Mouse (Mus musculus) midbrain, embryonic 13.5 days (tissue): ENCODE measurements around the gene Tfrc. TPM values are rescaled to one million over a fixed set of nuclear protein-coding genes. Genes with fewer than 3 reads are reported as not detected.
A peak's percentile ranks its signal among the peaks of the same experiment; 100 is the strongest.

Experiments
- ATAC-seq: fragments of 200-750 bp; cut with Nextera tagmentation; 2 replicates; pipeline ENCODE4 v1.8.0; 2017; ENCODE audit warnings: mild to moderate bottlenecking, moderate TSS enrichment, moderate library complexity
- H3K27ac ChIP-seq: fragments of 300-500 bp; sonication (generic); 2 replicates; pipeline ENCODE4 v1.5.1; 2015; ENCODE audit warnings: inconsistent platforms, mild to moderate bottlenecking, moderate library complexity
- H3K27me3 ChIP-seq: fragments of 300-500 bp; sonication (generic); 2 replicates; pipeline ENCODE4 v1.6.1; 2015; ENCODE audit warnings: mild to moderate bottlenecking, inconsistent platforms
- H3K36me3 ChIP-seq: fragments of 300-500 bp; sonication (generic); 2 replicates; pipeline ENCODE4 v1.6.1; 2015; ENCODE audit warnings: mild to moderate bottlenecking, inconsistent platforms
- H3K4me1 ChIP-seq: fragments of 300-500 bp; sonication (generic); replicated peaks from 2 replicates; pipeline ENCODE4 v1.6.1; 2015; ENCODE audit warnings: inconsistent platforms
- H3K4me2 ChIP-seq: fragments of 300-500 bp; sonication (generic); replicated peaks from 2 replicates; pipeline ENCODE4 v1.6.1; 2015; ENCODE audit warnings: moderate library complexity, mild to moderate bottlenecking, inconsistent platforms
- H3K4me3 ChIP-seq: fragments of 300-500 bp; sonication (generic); replicated peaks from 2 replicates; pipeline ENCODE4 v1.5.1; 2015; ENCODE audit warnings: mild to moderate bottlenecking, inconsistent platforms
- H3K9ac ChIP-seq: fragments of 300-500 bp; sonication (generic); replicated peaks from 2 replicates; pipeline ENCODE4 v1.6.1; 2015; ENCODE audit warnings: mild to moderate bottlenecking, inconsistent platforms
- H3K9me3 ChIP-seq: fragments of 300-500 bp; sonication (generic); 2 replicates; pipeline ENCODE4 v1.6.1; 2016; ENCODE audit warnings: mild to moderate bottlenecking, inconsistent platforms
- WGBS: fragments of 180-500 bp; shearing (Covaris S2); methylation state at CpG from one replicate; pipeline ENCODE4 v1.1.7; 2015; 5-methylcytosine and 5-hydroxymethylcytosine counted together
- polyA plus RNA-seq: library from polyadenylated mRNA; unstranded; fragments of >200 nt; fragmentation: Nextera tagmentation; extraction: Ambion mirVana; gene quantifications from 2 replicates; pipeline ENCODE4 v1.2.1, GENCODE M21; 2015

The Tfrc gene
- polyA plus RNA-seq, 1 experiment from 2014 or later: 35.8 TPM

- H3K9ac ChIP-seq: no peak overlapping the region
- no peak overlapping the region for H3K27ac ChIP-seq
- no peak overlapping the region for H3K4me3 ChIP-seq
- ATAC-seq: no peak
- no peaks in the 10 kb centered on the region for H3K9me3 ChIP-seq
- peaks cover 91% of the 10 kb centered on the region for H3K36me3 ChIP-seq
- H3K4me2 ChIP-seq: no peak overlapping the region
- 86% methylated on average over 10 of the region's 10 CpGs for WGBS
- no peaks in the 10 kb centered on the region; the same call in 1 of the 2 replicates for H3K4me1 ChIP-seq
- no peaks in the 10 kb centered on the region for H3K27me3 ChIP-seq
Observed at GRCm38 (mm10) chr16:32677040-32677700, 68.5 kb downstream of the Tfrc start.

GRCm38 (mm10) chr16:32677903-32678302, 69.2 kb downstream of the Tfrc start:
- no peak overlapping the region for H3K4me2 ChIP-seq
- H3K9me3 ChIP-seq: no peaks in the 10 kb centered on the region
- H3K27me3 ChIP-seq: no peaks in the 10 kb centered on the region
- 74% methylated on average over 14 of the region's 14 CpGs for WGBS
- H3K9ac ChIP-seq: no peak overlapping the region
- no peak overlapping the region for H3K27ac ChIP-seq
- H3K4me3 ChIP-seq: no peak overlapping the region
- peaks cover 89% of the 10 kb centered on the region for H3K36me3 ChIP-seq
- no peak for ATAC-seq
- no peaks in the 10 kb centered on the region; the same call in 1 of the 2 replicates for H3K4me1 ChIP-seq

- H3K4me3 ChIP-seq: no peak overlapping the region
- no peaks in the 10 kb centered on the region for H3K9me3 ChIP-seq
- no peak overlapping the region for H3K27ac ChIP-seq
- WGBS: 89% methylated on average over 14 of the region's 14 CpGs
- no peak overlapping the region for H3K9ac ChIP-seq
- no peak overlapping the region for H3K4me2 ChIP-seq
- H3K27me3 ChIP-seq: no peaks in the 10 kb centered on the region
- H3K36me3 ChIP-seq: peaks cover 85% of the 10 kb centered on the region
- no peaks in the 10 kb centered on the region; the same call in 1 of the 2 replicates for H3K4me1 ChIP-seq
- no peak for ATAC-seq
Observed at GRCm38 (mm10) chr16:32678812-32679211, 70.1 kb downstream of the Tfrc start.

- no peak overlapping the region for H3K9ac ChIP-seq
- no peak overlapping the region for H3K4me3 ChIP-seq
- no peaks in the 10 kb centered on the region; the same call in 1 of the 2 replicates for H3K4me1 ChIP-seq
- peaks cover 73% of the 10 kb centered on the region for H3K36me3 ChIP-seq
- H3K27ac ChIP-seq: no peak overlapping the region
- WGBS: 94% methylated on average over 16 of the region's 16 CpGs
- H3K4me2 ChIP-seq: no peak overlapping the region
- H3K9me3 ChIP-seq: no peaks in the 10 kb centered on the region
- H3K27me3 ChIP-seq: no peaks in the 10 kb centered on the region
- no peak for ATAC-seq
Observed at GRCm38 (mm10) chr16:32679976-32680375, 71.3 kb downstream of the Tfrc start.

GRCm38 (mm10) chr16:32680806-32681205, 72.1 kb downstream of the Tfrc start:
- Histone ChIP-seq H3K4me1 (no peaks in the 10 kb centered on the region; the same call in 1 of the 2 replicates), H3K27ac (no peak overlapping the region), H3K36me3 (peaks cover 65% of the 10 kb centered on the region), H3K9ac (no peak overlapping the region), H3K9me3 (no peaks in the 10 kb centered on the region), H3K27me3 (no peaks in the 10 kb centered on the region), H3K4me2 (no peak overlapping the region), H3K4me3 (no peak overlapping the region)
- no peak for ATAC-seq
- 89% methylated on average over 6 of the region's 6 CpGs for WGBS

GRCm38 (mm10) chr16:32682194-32682593, 73.5 kb downstream of the Tfrc start:
- H3K9me3 ChIP-seq: no peaks in the 10 kb centered on the region
- H3K27me3 ChIP-seq: no peaks in the 10 kb centered on the region
- 32% methylated on average over 5 of the region's 5 CpGs for WGBS
- no peak overlapping the region for H3K4me2 ChIP-seq
- no peaks in the 10 kb centered on the region; the same call in 1 of the 2 replicates for H3K4me1 ChIP-seq
- no peak overlapping the region for H3K9ac ChIP-seq
- H3K27ac ChIP-seq: no peak overlapping the region
- ATAC-seq: peak; percentile 26; the same call in 1 of the 2 replicates
- no peak overlapping the region for H3K4me3 ChIP-seq
- H3K36me3 ChIP-seq: peaks cover 51% of the 10 kb centered on the region

Other genes with a start within 250 kb of the Tfrc start
- gene Tm4sf19, start 208.4 kb upstream of the Tfrc start, polyA plus RNA-seq: not detected in 2 replicates
- 30.1 and 38.8 TPM in 2 replicates for gene Tctex1d2, start 189.2 kb upstream of the Tfrc start, polyA plus RNA-seq
- gene Pcyt1a, start 178.0 kb upstream of the Tfrc start, polyA plus RNA-seq: 47.8 and 48.0 TPM in 2 replicates
- gene Slc51a, start 121.0 kb upstream of the Tfrc start, polyA plus RNA-seq: 0.27 and 0.39 TPM in 2 replicates
- not detected in 2 replicates for gene Zdhhc19, start 112.7 kb upstream of the Tfrc start, polyA plus RNA-seq
- gene Tnk2, start 35.0 kb downstream of the Tfrc start, polyA plus RNA-seq: 15.6 and 17.7 TPM in 2 replicates
- not detected in 2 replicates for gene Muc4, start 127.0 kb downstream of the Tfrc start, polyA plus RNA-seq
- not detected in 2 replicates for gene Muc20, start 188.5 kb downstream of the Tfrc start, polyA plus RNA-seq
- gene Smbd1, start 201.6 kb downstream of the Tfrc start, polyA plus RNA-seq: not detected in 2 replicates